Mouse (Mus musculus) testis, adult 2 months (tissue): ENCODE data around the gene Actg2. TPM values are rescaled to one million over a fixed set of nuclear protein-coding genes. Genes with fewer than 3 reads are reported as not detected.

Source experiments
- H3K27ac ChIP-seq: fragments of 200-500 bp; 2 replicates; pipeline ENCODE4 v1.5.1; 2012; ENCODE audit warnings: low read depth, low read length; ENCODE audit not compliant: control insufficient read depth, insufficient read depth
- H3K27me3 ChIP-seq: fragments of 200-500 bp; 2 replicates; pipeline ENCODE4 v1.6.1; 2012; ENCODE audit warnings: mild to moderate bottlenecking, low read length, moderate library complexity; ENCODE audit not compliant: control insufficient read depth, insufficient read depth
- H3K36me3 ChIP-seq: fragments of 200-500 bp; 2 replicates; pipeline ENCODE4 v1.6.1; 2012; ENCODE audit warnings: mild to moderate bottlenecking, low read length; ENCODE audit not compliant: control insufficient read depth, insufficient read depth
- H3K4me1 ChIP-seq: fragments of 200-500 bp; 2 replicates; pipeline ENCODE4 v1.6.1; 2012; ENCODE audit warnings: low read length; ENCODE audit not compliant: control insufficient read depth, insufficient read depth
- H3K4me3 ChIP-seq: fragments of 200-500 bp; 2 replicates; pipeline ENCODE4 v1.5.1; 2012; ENCODE audit warnings: low read depth, mild to moderate bottlenecking, low read length, moderate library complexity, mixed read lengths; ENCODE audit not compliant: control insufficient read depth
- CTCF ChIP-seq: fragments of 200-500 bp; IDR thresholded peaks from 2 replicates; pipeline ENCODE4 v1.5.1; 2012; ENCODE audit warnings: low read depth, mild to moderate bottlenecking, inconsistent platforms, low read length, moderate library complexity; ENCODE audit not compliant: control insufficient read depth, insufficient read depth, insufficient replicate concordance
- POLR2A ChIP-seq: fragments of 200-500 bp; IDR thresholded peaks from 2 replicates; pipeline ENCODE4 v1.6.1; 2012; ENCODE audit warnings: low read depth, mild to moderate bottlenecking, inconsistent platforms, low read length, moderate library complexity; ENCODE audit not compliant: control insufficient read depth
- polyA plus RNA-seq: library from polyadenylated mRNA; depleted of rRNA; stranded (reverse); fragments of >200 nt; gene quantifications from 2 replicates; pipeline ENCODE4 v1.2.3, GENCODE M21; 2012

Gene Actg2
- polyA plus RNA-seq, 1 experiment: 505 TPM

GRCm38 (mm10) chr6:83512495-83512894, 23.6 kb downstream of the Actg2 start:
- H3K4me1 ChIP-seq: no peaks in the 10 kb centered on the region
- TF ChIP-seq POLR2A: no peak
- TF ChIP-seq CTCF: no peak
- no peak overlapping the region for H3K27ac ChIP-seq
- no peaks in the 10 kb centered on the region for H3K36me3 ChIP-seq
- H3K27me3 ChIP-seq: no peaks in the 10 kb centered on the region
- no peak overlapping the region for H3K4me3 ChIP-seq

- Histone ChIP-seq H3K36me3 (no peaks in the 10 kb centered on the region), H3K4me3 (no peak overlapping the region), H3K4me1 (peaks cover 2% of the 10 kb centered on the region), H3K27me3 (no peaks in the 10 kb centered on the region), H3K27ac (no peak overlapping the region)
- no peak for TF ChIP-seq CTCF
- no peak for TF ChIP-seq POLR2A
Observed at GRCm38 (mm10) chr6:83510210-83510609, 25.9 kb downstream of the Actg2 start.

- no peaks in the 10 kb centered on the region for H3K27me3 ChIP-seq
- H3K4me1 ChIP-seq: peaks cover 2% of the 10 kb centered on the region
- no peaks in the 10 kb centered on the region for H3K36me3 ChIP-seq
- no peak for TF ChIP-seq POLR2A
- no peak for TF ChIP-seq CTCF
- H3K27ac ChIP-seq: no peak overlapping the region
- H3K4me3 ChIP-seq: no peak overlapping the region
Observed at GRCm38 (mm10) chr6:83509442-83509841, 26.6 kb downstream of the Actg2 start.

GRCm38 (mm10) chr6:83507168-83507546, 28.9 kb downstream of the Actg2 start:
- Histone ChIP-seq H3K36me3 (no peaks in the 10 kb centered on the region), H3K27me3 (no peaks in the 10 kb centered on the region), H3K4me1 (peaks cover 2% of the 10 kb centered on the region), H3K27ac (peak overlapping the region; percentile 61), H3K4me3 (peak overlapping the region; percentile 89)
- no peak for TF ChIP-seq POLR2A
- no peak for TF ChIP-seq CTCF

GRCm38 (mm10) chr6:83506258-83507167, 29.6 kb downstream of the Actg2 start, which contains the start of gene Dguok:
Gene Dguok (minus strand): TSS chr6:83506969.
- H3K27ac ChIP-seq: peak within 1 kb of the TSS; percentile 86
- H3K4me3 ChIP-seq: peak within 1 kb of the TSS; percentile 89
- no peaks in the 10 kb centered on the region for H3K27me3 ChIP-seq
- peaks cover 2% of the 10 kb centered on the region for H3K4me1 ChIP-seq
- TF ChIP-seq CTCF (no peak), POLR2A (peak; percentile 93)
- H3K36me3 ChIP-seq: no peaks in the 10 kb centered on the region

- H3K4me1 ChIP-seq: peaks cover 2% of the 10 kb centered on the region
- no peaks in the 10 kb centered on the region for H3K36me3 ChIP-seq
- no peaks in the 10 kb centered on the region for H3K27me3 ChIP-seq
- TF ChIP-seq CTCF (no peak), POLR2A (no peak)
- no peak overlapping the region for H3K4me3 ChIP-seq
- no peak overlapping the region for H3K27ac ChIP-seq
Observed at GRCm38 (mm10) chr6:83505554-83505953, 30.5 kb downstream of the Actg2 start.

GRCm38 (mm10) chr6:83503361-83503760, 32.7 kb downstream of the Actg2 start:
- no peak overlapping the region for H3K27ac ChIP-seq
- no peaks in the 10 kb centered on the region for H3K27me3 ChIP-seq
- no peaks in the 10 kb centered on the region for H3K36me3 ChIP-seq
- TF ChIP-seq POLR2A (no peak), CTCF (no peak)
- H3K4me1 ChIP-seq: peaks cover 2% of the 10 kb centered on the region
- H3K4me3 ChIP-seq: no peak overlapping the region
